Mouse (Mus musculus): ENCODE results near the gene Lin7a. TPM values are rescaled to one million over a fixed set of nuclear protein-coding genes. Genes with fewer than 3 reads are reported as not detected.

Gene Lin7a
- polyA plus RNA-seq (2012): not detected in 2 replicates

- TF ChIP-seq GATA1 (IDR thresholded peaks at IDR 0.05; ENCODE audit: low read length): no peak
Measured at GRCm38 (mm10) chr10:107271321-107272130, at the start of gene Lin7a. Lin7a (plus strand) TSS chr10:107271686.

- TF ChIP-seq GATA1 (IDR thresholded peaks at IDR 0.05; ENCODE audit: low read length): no peak
Measured at GRCm38 (mm10) chr10:107221726-107222125, 49.8 kb upstream of the Lin7a start.

- no peak for TF ChIP-seq GATA1 (IDR thresholded peaks at IDR 0.05; ENCODE audit: low read length)
Measured at GRCm38 (mm10) chr10:107222406-107223185, 48.9 kb upstream of the Lin7a start.

- no peak for TF ChIP-seq GATA1 (IDR thresholded peaks at IDR 0.05; ENCODE audit: low read length)
Measured at GRCm38 (mm10) chr10:107223186-107223440, 48.4 kb upstream of the Lin7a start.

GRCm38 (mm10) chr10:107223821-107224220 is 47.7 kb upstream of the Lin7a start:
- TF ChIP-seq GATA1 (IDR thresholded peaks at IDR 0.05; ENCODE audit: low read length): no peak

- no peak for TF ChIP-seq GATA1 (IDR thresholded peaks at IDR 0.05; ENCODE audit: low read length)
Measured at GRCm38 (mm10) chr10:107224596-107225330, 46.7 kb upstream of the Lin7a start.

- no peak for TF ChIP-seq GATA1 (IDR thresholded peaks at IDR 0.05; ENCODE audit: low read length)
Measured at GRCm38 (mm10) chr10:107225331-107225835, 46.1 kb upstream of the Lin7a start.

- TF ChIP-seq GATA1 (IDR thresholded peaks at IDR 0.05; ENCODE audit: low read length): no peak
Measured at GRCm38 (mm10) chr10:107225871-107226270, 45.6 kb upstream of the Lin7a start.

GRCm38 (mm10) chr10:107227901-107228300 is 43.6 kb upstream of the Lin7a start:
- TF ChIP-seq GATA1 (IDR thresholded peaks at IDR 0.05; ENCODE audit: low read length): no peak

- TF ChIP-seq GATA1 (IDR thresholded peaks at IDR 0.05; ENCODE audit: low read length): no peak
Measured at GRCm38 (mm10) chr10:107228776-107229175, 42.7 kb upstream of the Lin7a start.

- TF ChIP-seq GATA1 (IDR thresholded peaks at IDR 0.05; ENCODE audit: low read length): no peak
Measured at GRCm38 (mm10) chr10:107229416-107229815, 42.1 kb upstream of the Lin7a start.

GRCm38 (mm10) chr10:107230081-107230850 is 41.2 kb upstream of the Lin7a start:
- no peak for TF ChIP-seq GATA1 (IDR thresholded peaks at IDR 0.05; ENCODE audit: low read length)

- TF ChIP-seq GATA1 (IDR thresholded peaks at IDR 0.05; ENCODE audit: low read length): no peak
Measured at GRCm38 (mm10) chr10:107230851-107231130, 40.7 kb upstream of the Lin7a start.

GRCm38 (mm10) chr10:107231421-107232010 is 40.0 kb upstream of the Lin7a start:
- TF ChIP-seq GATA1 (IDR thresholded peaks at IDR 0.05; ENCODE audit: low read length): no peak

GRCm38 (mm10) chr10:107232491-107233110 is 38.9 kb upstream of the Lin7a start:
- no peak for TF ChIP-seq GATA1 (IDR thresholded peaks at IDR 0.05; ENCODE audit: low read length)

Data from G1E-ER4 (cell line).